Mouse (Mus musculus) layer of hippocampus, postnatal 10 days (tissue): ENCODE measurements at regions not wholly inside any gene's neighbourhood (a gene's known extent, or its start where the extent isn't known, plus 50 kb on each side); places are given as distances from the start of the nearest gene placed in this dataset.

ENCODE experiments used
- DNase-seq, 2 experiments: peaks; one replicate each; pipeline ENCODE4 v3.0.0; 2021; ENCODE audit warnings: low spot score in 2 of 2

GRCm38 (mm10) chr6:143750074-143750473 lies 583.1 kb downstream of the Etnk1 start:
- DNase-seq: no peak

DNA sequence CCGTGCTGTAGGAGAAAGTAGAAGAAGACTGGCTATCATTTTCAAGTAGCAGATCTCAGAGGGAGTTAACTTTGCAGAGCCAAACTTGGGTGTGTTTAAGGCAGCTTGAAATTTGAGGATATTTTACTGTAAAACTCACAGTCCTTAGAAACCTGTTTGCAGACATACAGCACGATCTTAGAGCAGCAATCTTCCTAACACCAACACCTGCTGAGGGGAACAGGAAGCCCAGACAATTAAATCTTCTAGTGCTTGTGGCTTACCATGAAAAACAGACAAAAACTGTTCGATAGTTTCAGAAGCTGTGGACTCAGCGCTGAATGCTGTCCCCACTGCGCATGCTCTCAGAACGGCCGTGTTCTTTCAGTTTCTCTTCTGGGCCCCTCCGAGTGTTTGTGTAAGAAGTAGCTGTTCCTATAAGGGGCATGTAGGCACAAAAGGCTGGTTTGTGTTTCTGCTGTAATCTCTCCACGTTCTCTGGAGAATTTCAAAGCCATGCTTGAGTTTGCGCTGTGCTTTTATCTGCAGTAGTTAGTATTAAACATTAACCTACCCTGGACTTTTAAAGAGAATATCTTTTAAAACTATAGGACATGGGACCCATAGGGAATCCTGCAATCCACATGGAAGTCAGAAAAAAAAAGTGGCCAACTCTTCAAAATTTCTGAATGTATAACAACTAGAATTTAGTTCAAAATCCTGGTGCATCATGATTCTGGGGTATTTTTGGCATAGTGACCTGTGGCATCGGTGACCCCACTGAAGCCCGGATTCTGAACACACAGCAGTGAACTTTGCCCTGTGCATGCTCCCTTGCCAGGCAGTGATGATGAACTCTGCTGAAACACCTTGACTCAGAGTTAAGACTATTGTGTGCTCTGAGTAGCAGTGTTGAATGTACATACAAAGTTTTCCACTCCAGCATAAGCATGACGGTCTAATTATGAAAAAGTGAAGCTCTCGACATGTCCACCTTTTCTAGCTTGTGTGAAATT lies 584.4 kb downstream of the Etnk1 start:
- no peak for DNase-seq

GRCm38 (mm10) chr6:143757462-143757861 lies 590.4 kb downstream of the Etnk1 start:
- no peak for DNase-seq

- no peak for DNase-seq
Measured at GRCm38 (mm10) chr6:143768115-143768514, 601.1 kb downstream of the Etnk1 start.
